Mouse (Mus musculus) myocyte (in vitro differentiated cells): Measurements from ENCODE around the gene Stk35.

ENCODE experiments used
- CEBPB ChIP-seq: IDR thresholded peaks from 2 replicates; pipeline ENCODE4 v1.6.1; 2011; ENCODE audit warnings: mild to moderate bottlenecking, moderate library complexity; ENCODE audit not compliant: poor library complexity, insufficient read depth, severe bottlenecking
- E2F4 ChIP-seq: IDR thresholded peaks from one replicate; pipeline ENCODE4 v1.6.1; 2011; ENCODE audit warnings: mild to moderate bottlenecking, control low read depth, moderate library complexity; ENCODE audit not compliant: insufficient read depth
- MAX ChIP-seq: IDR thresholded peaks from one replicate; pipeline ENCODE4 v1.6.1; 2011; ENCODE audit warnings: low read depth, mild to moderate bottlenecking, control low read depth
- MYOD1 ChIP-seq, 3 experiments: IDR thresholded peaks; one replicate each; pipeline ENCODE4 v1.6.1; 2011; ENCODE audit warnings: control low read depth in 2 of 3, low read depth in 2 of 3, mild to moderate bottlenecking in 2 of 3, moderate library complexity in 1 of 3; ENCODE audit not compliant: insufficient read length in 2 of 3, control insufficient read depth in 1 of 3
- MYOG ChIP-seq, 3 experiments: IDR thresholded peaks; one replicate each; pipeline ENCODE4 v1.6.1; 2011; ENCODE audit warnings: control low read depth in 2 of 3, low read depth in 2 of 3, mild to moderate bottlenecking in 2 of 3; ENCODE audit not compliant: insufficient read length in 2 of 3, control insufficient read depth in 1 of 3, insufficient read depth in 1 of 3
- POLR2A ChIP-seq: IDR thresholded peaks from one replicate; pipeline ENCODE4 v1.6.1; 2011; ENCODE audit warnings: low read depth, mild to moderate bottlenecking, control low read depth, moderate library complexity; ENCODE audit not compliant: insufficient read length
- POLR2AphosphoS2 ChIP-seq: IDR thresholded peaks from one replicate; pipeline ENCODE4 v1.6.1; 2011; ENCODE audit warnings: low read depth, control low read depth; ENCODE audit not compliant: insufficient read length
- REST ChIP-seq: IDR thresholded peaks from one replicate; pipeline ENCODE4 v1.6.1; 2011; ENCODE audit warnings: mild to moderate bottlenecking, control low read depth, moderate library complexity; ENCODE audit not compliant: insufficient read depth, insufficient read length
- SRF ChIP-seq: IDR thresholded peaks from one replicate; pipeline ENCODE4 v1.6.1; 2011; ENCODE audit warnings: low read depth; ENCODE audit not compliant: control insufficient read depth, insufficient read length
- TCF12 ChIP-seq: IDR thresholded peaks from one replicate; pipeline ENCODE4 v1.6.1; 2011; ENCODE audit warnings: mild to moderate bottlenecking, control low read depth; ENCODE audit not compliant: poor library complexity, insufficient read depth, severe bottlenecking
- TCF3 ChIP-seq: IDR thresholded peaks from one replicate; pipeline ENCODE4 v1.6.1; 2011; ENCODE audit warnings: low read depth, control low read depth; ENCODE audit not compliant: insufficient read length
- USF1 ChIP-seq: IDR thresholded peaks from one replicate; pipeline ENCODE4 v1.6.1; 2011; ENCODE audit warnings: low read depth, mild to moderate bottlenecking, control low read depth, moderate library complexity

- no peak for TF ChIP-seq USF1
- TF ChIP-seq MYOD1 (IDR thresholded peaks at IDR 0.05; ENCODE audit: control insufficient read depth in 1 of 3, insufficient read length in 2 of 3, low read depth in 2 of 3) = no peak
- no peak for TF ChIP-seq E2F4
- TF ChIP-seq POLR2A = no peak
- no peak for TF ChIP-seq TCF12
- no peak for TF ChIP-seq MAX
- no peak for TF ChIP-seq TCF3
- no peak for TF ChIP-seq MYOG (IDR thresholded peaks at IDR 0.05; ENCODE audit: control insufficient read depth in 1 of 3, insufficient read depth in 1 of 3, insufficient read length in 2 of 3, low read depth in 2 of 3)
- no peak for TF ChIP-seq POLR2AphosphoS2
- no peak for TF ChIP-seq CEBPB
- TF ChIP-seq SRF = no peak
- TF ChIP-seq REST = no peak
Measured at GRCm38 (mm10) chr2:129782046-129782445, 18.3 kb upstream of the Stk35 start.
